Mouse (Mus musculus): ENCODE measurements at regions not wholly inside any gene's neighbourhood (a gene's known extent, or its start where the extent isn't known, plus 50 kb on each side); places are given as distances from the start of the nearest gene placed in this dataset.
"Not testable (repeated sequence)": the region's sequence is repeated elsewhere in the genome, so short reads cannot be mapped to it uniquely, and the experiment has no call there.

- no peaks in the 10 kb centered on the region for H3K4me1 ChIP-seq (replicated peaks)
- no peaks in the 10 kb centered on the region for H3K9me3 ChIP-seq (replicated peaks)
- WGBS: 71% methylated on average over 2 of the region's 2 CpGs
- no peak for ATAC-seq (replicated peaks; ENCODE audit: insufficient number of reproducible peaks, insufficient read depth, low FRiP score, low read depth)
- no peak overlapping the region for H3K9ac ChIP-seq
- H3K36me3 ChIP-seq: no peaks in the 10 kb centered on the region
- no peaks in the 10 kb centered on the region for H3K27me3 ChIP-seq
- H3K4me3 ChIP-seq: no peak overlapping the region
- H3K4me2 ChIP-seq: no peak overlapping the region
- H3K27ac ChIP-seq: no peak overlapping the region
Measured at GRCm38 (mm10) chr17:4024384-4024783, 328.3 kb upstream of the Nox3 start.

GRCm38 (mm10) chr17:4029202-4029601 lies 333.1 kb upstream of the Nox3 start:
- WGBS: 57% methylated on average over 9 of the region's 9 CpGs

GRCm38 (mm10) chr17:4034816-4035360 lies 338.8 kb upstream of the Nox3 start:
- Histone ChIP-seq H3K9me3 (replicated peaks) (no peaks in the 10 kb centered on the region), H3K4me3 (no peak overlapping the region), H3K9ac (no peak overlapping the region), H3K4me2 (no peak overlapping the region), H3K36me3 (no peaks in the 10 kb centered on the region), H3K27me3 (no peaks in the 10 kb centered on the region), H3K4me1 (replicated peaks) (peaks cover 4% of the 10 kb centered on the region; the same call in 1 of the 2 replicates), H3K27ac (no peak overlapping the region)
- ATAC-seq (replicated peaks; ENCODE audit: insufficient number of reproducible peaks, insufficient read depth, low FRiP score, low read depth): no peak
- 56% methylated on average over 3 of the region's 3 CpGs for WGBS

More at GRCm38 (mm10) chr17:4029202-4029601, 333.1 kb upstream of the Nox3 start:
- no peak overlapping the region for H3K27ac ChIP-seq
- H3K4me2 ChIP-seq: no peak overlapping the region
- ATAC-seq (replicated peaks; ENCODE audit: insufficient number of reproducible peaks, insufficient read depth, low FRiP score, low read depth): no peak
- no peaks in the 10 kb centered on the region for H3K27me3 ChIP-seq
- no peak overlapping the region for H3K9ac ChIP-seq
- no peaks in the 10 kb centered on the region for H3K9me3 ChIP-seq (replicated peaks)
- H3K4me3 ChIP-seq: no peak overlapping the region
- no peaks in the 10 kb centered on the region for H3K4me1 ChIP-seq (replicated peaks)
- H3K36me3 ChIP-seq: no peaks in the 10 kb centered on the region

GRCm38 (mm10) chr17:4040104-4040664 lies 344.1 kb upstream of the Nox3 start:
- Histone ChIP-seq H3K4me3 (no peak overlapping the region), H3K9ac (no peak overlapping the region), H3K27ac (peak overlapping the region; percentile 52), H3K4me1 (replicated peaks) (peaks cover 9% of the 10 kb centered on the region), H3K4me2 (peak overlapping the region; percentile 41), H3K36me3 (no peaks in the 10 kb centered on the region), H3K27me3 (no peaks in the 10 kb centered on the region), H3K9me3 (replicated peaks) (no peaks in the 10 kb centered on the region)
- 20% methylated on average over 5 of the region's 5 CpGs for WGBS
- ATAC-seq (replicated peaks; ENCODE audit: insufficient number of reproducible peaks, insufficient read depth, low FRiP score, low read depth): peak; percentile 75

GRCm38 (mm10) chr17:4060186-4060585 lies 364.1 kb upstream of the Nox3 start:
- H3K9ac ChIP-seq; H3K9me3 ChIP-seq (replicated peaks); H3K4me2 ChIP-seq; H3K4me3 ChIP-seq; H3K36me3 ChIP-seq; H3K27ac ChIP-seq; H3K4me1 ChIP-seq (replicated peaks); ATAC-seq (replicated peaks; ENCODE audit: insufficient number of reproducible peaks, insufficient read depth, low FRiP score, low read depth); H3K27me3 ChIP-seq: not testable (repeated sequence)

- Histone ChIP-seq H3K9ac (no peak overlapping the region), H3K4me3 (no peak overlapping the region), H3K9me3 (replicated peaks) (no peaks in the 10 kb centered on the region), H3K27me3 (no peaks in the 10 kb centered on the region), H3K36me3 (no peaks in the 10 kb centered on the region), H3K4me1 (replicated peaks) (no peaks in the 10 kb centered on the region), H3K27ac (no peak overlapping the region), H3K4me2 (no peak overlapping the region)
- no peak for ATAC-seq (replicated peaks; ENCODE audit: insufficient number of reproducible peaks, insufficient read depth, low FRiP score, low read depth)
- 62% methylated on average over 2 of the region's 2 CpGs for WGBS
Measured at GRCm38 (mm10) chr17:4073381-4073780, 377.3 kb upstream of the Nox3 start.

GRCm38 (mm10) chr17:4080564-4080963 lies 384.5 kb upstream of the Nox3 start:
- Histone ChIP-seq H3K27ac (no peak overlapping the region), H3K4me1 (replicated peaks) (no peaks in the 10 kb centered on the region), H3K27me3 (no peaks in the 10 kb centered on the region), H3K9me3 (replicated peaks) (no peaks in the 10 kb centered on the region), H3K36me3 (no peaks in the 10 kb centered on the region), H3K4me2 (no peak overlapping the region), H3K4me3 (no peak overlapping the region), H3K9ac (no peak overlapping the region)
- WGBS: 68% methylated on average over 2 of the region's 2 CpGs
- no peak for ATAC-seq (replicated peaks; ENCODE audit: insufficient number of reproducible peaks, insufficient read depth, low FRiP score, low read depth)

- no peaks in the 10 kb centered on the region for H3K27me3 ChIP-seq
- no peaks in the 10 kb centered on the region for H3K9me3 ChIP-seq (replicated peaks)
- no peaks in the 10 kb centered on the region for H3K4me1 ChIP-seq (replicated peaks)
- no peak overlapping the region for H3K4me2 ChIP-seq
- no peak overlapping the region for H3K9ac ChIP-seq
- WGBS: 90% methylated on average over 1 of the region's 1 CpGs
- ATAC-seq (replicated peaks; ENCODE audit: insufficient number of reproducible peaks, insufficient read depth, low FRiP score, low read depth): no peak
- no peak overlapping the region for H3K27ac ChIP-seq
- no peaks in the 10 kb centered on the region for H3K36me3 ChIP-seq
- no peak overlapping the region for H3K4me3 ChIP-seq
Measured at GRCm38 (mm10) chr17:4094621-4095020, 398.6 kb upstream of the Nox3 start.

- H3K4me2 ChIP-seq: no peak overlapping the region
- H3K9me3 ChIP-seq (replicated peaks): no peaks in the 10 kb centered on the region
- H3K9ac ChIP-seq: no peak overlapping the region
- H3K4me1 ChIP-seq (replicated peaks): no peaks in the 10 kb centered on the region
- no peak overlapping the region for H3K27ac ChIP-seq
- H3K36me3 ChIP-seq: no peaks in the 10 kb centered on the region
- ATAC-seq (replicated peaks; ENCODE audit: insufficient number of reproducible peaks, insufficient read depth, low FRiP score, low read depth): no peak
- no peaks in the 10 kb centered on the region for H3K27me3 ChIP-seq
- 60% methylated on average over 3 of the region's 3 CpGs for WGBS
- H3K4me3 ChIP-seq: no peak overlapping the region
Measured at GRCm38 (mm10) chr17:4103321-4103720, 407.3 kb upstream of the Nox3 start.

- Histone ChIP-seq H3K9me3 (replicated peaks) (no peaks in the 10 kb centered on the region), H3K4me1 (replicated peaks) (no peaks in the 10 kb centered on the region), H3K9ac (no peak overlapping the region), H3K27ac (no peak overlapping the region), H3K27me3 (no peaks in the 10 kb centered on the region), H3K4me3 (no peak overlapping the region), H3K4me2 (no peak overlapping the region), H3K36me3 (no peaks in the 10 kb centered on the region)
- 53% methylated on average over 3 of the region's 3 CpGs for WGBS
- no peak for ATAC-seq (replicated peaks; ENCODE audit: insufficient number of reproducible peaks, insufficient read depth, low FRiP score, low read depth)
Measured at GRCm38 (mm10) chr17:4109263-4109662, 413.2 kb upstream of the Nox3 start.

GRCm38 (mm10) chr17:4113021-4113420 lies 417.0 kb upstream of the Nox3 start:
- H3K27ac ChIP-seq: no peak overlapping the region
- no peaks in the 10 kb centered on the region for H3K9me3 ChIP-seq (replicated peaks)
- no peaks in the 10 kb centered on the region for H3K36me3 ChIP-seq
- no peak for ATAC-seq (replicated peaks; ENCODE audit: insufficient number of reproducible peaks, insufficient read depth, low FRiP score, low read depth)
- H3K4me2 ChIP-seq: no peak overlapping the region
- no peak overlapping the region for H3K4me3 ChIP-seq
- WGBS: 61% methylated on average over 4 of the region's 4 CpGs
- no peaks in the 10 kb centered on the region for H3K4me1 ChIP-seq (replicated peaks)
- no peaks in the 10 kb centered on the region for H3K27me3 ChIP-seq
- H3K9ac ChIP-seq: no peak overlapping the region

- H3K4me2 ChIP-seq: no peak overlapping the region
- H3K4me3 ChIP-seq: no peak overlapping the region
- H3K36me3 ChIP-seq: no peaks in the 10 kb centered on the region
- no peaks in the 10 kb centered on the region for H3K4me1 ChIP-seq (replicated peaks)
- H3K9me3 ChIP-seq (replicated peaks): no peaks in the 10 kb centered on the region
- no peaks in the 10 kb centered on the region for H3K27me3 ChIP-seq
- WGBS: 87% methylated on average over 3 of the region's 3 CpGs
- H3K27ac ChIP-seq: no peak overlapping the region
- no peak overlapping the region for H3K9ac ChIP-seq
- no peak for ATAC-seq (replicated peaks; ENCODE audit: insufficient number of reproducible peaks, insufficient read depth, low FRiP score, low read depth)
Measured at GRCm38 (mm10) chr17:4116476-4116875, 420.4 kb upstream of the Nox3 start.
